Mouse (Mus musculus) liver, embryonic 16.5 days (tissue): Measurements from ENCODE around the gene Arhgap23. TPM values are rescaled to one million over a fixed set of nuclear protein-coding genes. Genes with fewer than 3 reads are reported as not detected.

Experiments used
- ATAC-seq: fragments of 200-750 bp; cut with Nextera tagmentation; 2 replicates; pipeline ENCODE4 v1.8.0; 2017; ENCODE audit warnings: low read depth, mild to moderate bottlenecking, moderate number of reproducible peaks, moderate library complexity
- H3K27ac ChIP-seq: fragments of 300-500 bp; sonication (generic); 2 replicates; pipeline ENCODE4 v1.5.1; 2014; ENCODE audit warnings: mild to moderate bottlenecking, low read length
- H3K27me3 ChIP-seq: fragments of 300-500 bp; sonication (generic); 2 replicates; pipeline ENCODE4 v1.6.1; 2014; ENCODE audit warnings: low read depth, low read length, mixed read lengths; ENCODE audit not compliant: control insufficient read depth, insufficient read depth
- H3K36me3 ChIP-seq: fragments of 300-500 bp; sonication (generic); 2 replicates; pipeline ENCODE4 v1.6.1; 2014; ENCODE audit warnings: mild to moderate bottlenecking; ENCODE audit not compliant: control insufficient read depth, insufficient read depth
- H3K4me1 ChIP-seq: fragments of 300-500 bp; sonication (generic); 2 replicates; pipeline ENCODE4 v1.6.1; 2014; ENCODE audit warnings: low read depth, low read length, mixed read lengths; ENCODE audit not compliant: control insufficient read depth
- H3K4me2 ChIP-seq: fragments of 300-500 bp; sonication (generic); 2 replicates; pipeline ENCODE4 v1.6.1; 2014; ENCODE audit warnings: low read depth, low read length, mixed read lengths
- H3K4me3 ChIP-seq: fragments of 300-500 bp; sonication (generic); 2 replicates; pipeline ENCODE4 v1.5.1; 2014; ENCODE audit warnings: low read depth, mild to moderate bottlenecking, low read length
- H3K9ac ChIP-seq: fragments of 300-500 bp; sonication (generic); 2 replicates; pipeline ENCODE4 v1.6.1; 2014; ENCODE audit warnings: low read depth, low read length
- H3K9me3 ChIP-seq: fragments of 300-500 bp; sonication (generic); replicated peaks from 2 replicates; pipeline ENCODE4 v1.6.1; 2016; ENCODE audit warnings: low read length; ENCODE audit not compliant: control insufficient read depth
- WGBS: fragments of 180-500 bp; shearing (Covaris S2); extraction: QIAGEN DNeasy Blood & Tissue Kit; methylation state at CpG from one replicate; pipeline ENCODE4 v1.1.7; 2014; ENCODE audit not compliant: insufficient replicate concordance; 5-methylcytosine and 5-hydroxymethylcytosine counted together
- polyA plus RNA-seq: library from polyadenylated mRNA; unstranded; fragments of >200 nt; fragmentation: Nextera tagmentation; extraction: Ambion mirVana; gene quantifications from 2 replicates; pipeline ENCODE4 v1.2.1, GENCODE M21; 2015

Gene Arhgap23
- polyA plus RNA-seq, 1 experiment from 2014 or later = 5.4 TPM

- no peak for ATAC-seq
- H3K9me3 ChIP-seq = no peaks in the 10 kb centered on the region
- 2% methylated on average over 20 of the region's 20 CpGs for WGBS
- peak overlapping the region; percentile 18; the same call in 1 of the 2 replicates for H3K4me3 ChIP-seq
- H3K9ac ChIP-seq = no peak overlapping the region
- peaks cover 68% of the 10 kb centered on the region for H3K27me3 ChIP-seq
- H3K4me2 ChIP-seq = peak overlapping the region; percentile 28
- H3K27ac ChIP-seq = no peak overlapping the region
- H3K4me1 ChIP-seq = peaks cover 13% of the 10 kb centered on the region; the same call in 1 of the 2 replicates
- no peaks in the 10 kb centered on the region for H3K36me3 ChIP-seq
These were observed 117.7 kb downstream of the Arhgap23 start for GRCm38 (mm10) chr11:97532950-97533582.

DNA sequence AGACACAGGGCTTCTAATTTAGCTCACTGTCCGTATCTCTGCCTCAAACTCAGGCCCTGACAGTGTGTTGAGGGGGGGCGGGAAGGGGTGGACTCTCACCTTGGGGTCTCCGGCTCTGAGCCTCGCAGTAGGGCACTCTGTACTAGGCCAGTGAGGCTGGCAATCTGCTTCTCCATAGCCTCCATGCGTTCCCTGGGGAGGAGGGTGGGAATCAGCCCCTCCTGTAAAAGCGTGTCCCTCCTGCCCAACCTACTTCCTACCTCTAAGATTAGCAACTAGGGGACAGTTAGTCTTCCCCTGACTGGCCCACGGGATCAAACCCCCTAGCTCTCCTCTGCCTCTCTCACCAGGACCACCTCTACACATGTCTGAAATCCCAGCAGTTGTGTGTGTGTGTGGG lies 118.3 kb downstream of the Arhgap23 start:
- 21% methylated on average over 7 of the region's 7 CpGs for WGBS
- Histone ChIP-seq H3K4me3 (no peak overlapping the region), H3K27ac (no peak overlapping the region), H3K36me3 (no peaks in the 10 kb centered on the region), H3K9ac (no peak overlapping the region), H3K9me3 (no peaks in the 10 kb centered on the region), H3K4me2 (no peak overlapping the region), H3K27me3 (peaks cover 70% of the 10 kb centered on the region), H3K4me1 (peaks cover 13% of the 10 kb centered on the region; the same call in 1 of the 2 replicates)
- ATAC-seq = no peak

- 1% methylated on average over 87 of the region's 95 CpGs for WGBS
- Histone ChIP-seq H3K4me1 (peaks cover 13% of the 10 kb centered on the region; the same call in 1 of the 2 replicates), H3K27ac (no peak overlapping the region), H3K9ac (no peak overlapping the region), H3K36me3 (no peaks in the 10 kb centered on the region), H3K9me3 (no peaks in the 10 kb centered on the region), H3K27me3 (peaks cover 74% of the 10 kb centered on the region), H3K4me3 (peak overlapping the region; percentile 15; the same call in 1 of the 2 replicates), H3K4me2 (0 out of 2 replicates have a peak overlapping the region, but pooled peaks have one; percentile 3)
- no peak for ATAC-seq
These were observed 119.3 kb downstream of the Arhgap23 start for GRCm38 (mm10) chr11:97534442-97535307.

DNA sequence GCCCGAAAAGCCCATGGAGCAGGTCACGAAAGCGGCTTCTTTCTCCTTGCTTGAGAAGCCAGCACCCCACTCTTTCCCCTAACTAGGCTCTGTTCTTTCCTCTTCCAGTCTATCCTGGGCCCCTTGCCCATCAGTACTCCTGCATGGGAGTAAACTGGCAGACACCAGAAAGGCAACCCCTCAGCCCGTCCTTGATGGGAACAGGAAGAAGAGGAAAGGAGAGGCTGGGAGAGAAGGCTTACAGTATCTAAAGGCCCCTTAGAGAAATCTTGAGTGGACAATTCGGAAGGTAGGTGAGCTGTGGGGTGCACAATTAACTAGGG lies 119.9 kb downstream of the Arhgap23 start:
- WGBS = 17% methylated on average over 5 of the region's 5 CpGs
- Histone ChIP-seq H3K36me3 (no peaks in the 10 kb centered on the region), H3K27ac (no peak overlapping the region), H3K9ac (no peak overlapping the region), H3K9me3 (no peaks in the 10 kb centered on the region), H3K4me1 (peaks cover 13% of the 10 kb centered on the region; the same call in 1 of the 2 replicates), H3K4me3 (no peak overlapping the region), H3K27me3 (peaks cover 74% of the 10 kb centered on the region), H3K4me2 (no peak overlapping the region)
- no peak for ATAC-seq

- Histone ChIP-seq H3K27ac (no peak overlapping the region), H3K9me3 (no peaks in the 10 kb centered on the region), H3K36me3 (no peaks in the 10 kb centered on the region), H3K27me3 (peaks cover 74% of the 10 kb centered on the region), H3K4me3 (no peak overlapping the region), H3K4me2 (no peak overlapping the region), H3K4me1 (peaks cover 13% of the 10 kb centered on the region; the same call in 1 of the 2 replicates), H3K9ac (no peak overlapping the region)
- ATAC-seq = no peak
- 33% methylated on average over 5 of the region's 5 CpGs for WGBS
These were observed 120.3 kb downstream of the Arhgap23 start for GRCm38 (mm10) chr11:97535660-97536059.

GRCm38 (mm10) chr11:97536083-97536747 lies 120.9 kb downstream of the Arhgap23 start:
- ATAC-seq = no peak
- Histone ChIP-seq H3K36me3 (no peaks in the 10 kb centered on the region), H3K9ac (no peak overlapping the region), H3K4me2 (no peak overlapping the region), H3K27me3 (peaks cover 74% of the 10 kb centered on the region), H3K9me3 (no peaks in the 10 kb centered on the region), H3K4me1 (peaks cover 13% of the 10 kb centered on the region; the same call in 1 of the 2 replicates), H3K27ac (no peak overlapping the region), H3K4me3 (no peak overlapping the region)
- 8% methylated on average over 35 of the region's 35 CpGs for WGBS

DNA sequence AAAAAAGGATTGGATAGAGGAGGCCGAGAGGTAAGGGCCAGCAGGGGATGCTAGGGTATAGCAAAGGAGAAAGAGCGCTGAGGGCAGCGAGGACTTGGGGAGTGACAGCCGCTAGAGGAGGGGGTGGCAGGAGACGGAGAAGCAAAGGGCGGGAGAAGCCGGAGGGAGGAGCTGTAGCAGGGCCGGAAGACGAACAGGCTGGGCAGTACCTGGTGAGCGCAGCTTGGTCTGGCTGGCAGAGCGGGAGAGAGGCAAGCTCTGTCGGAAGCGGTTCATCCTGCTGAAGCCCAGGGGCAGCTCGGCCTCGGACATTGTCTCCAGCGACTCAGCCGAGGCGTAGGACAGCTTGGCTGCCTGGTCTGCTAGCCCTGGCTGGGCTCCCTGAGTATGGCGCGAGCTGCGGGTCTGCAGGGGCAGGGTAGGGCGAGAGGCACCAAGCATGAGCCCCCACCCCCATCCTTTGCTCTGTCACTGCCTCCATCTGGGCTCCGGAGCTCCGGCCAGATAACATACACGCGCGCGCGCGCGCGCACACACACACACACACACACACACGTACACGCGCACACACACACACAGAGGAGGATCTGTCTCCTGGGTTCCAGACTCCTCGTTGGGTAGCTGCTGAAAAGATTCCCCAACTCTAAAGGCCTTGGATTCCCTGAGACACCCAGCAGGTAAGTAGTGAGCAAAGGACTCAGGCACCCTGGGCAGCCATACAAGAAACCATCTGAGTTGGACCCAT lies 121.7 kb downstream of the Arhgap23 start:
- no peaks in the 10 kb centered on the region for H3K36me3 ChIP-seq
- H3K4me1 ChIP-seq = peaks cover 10% of the 10 kb centered on the region; the same call in 1 of the 2 replicates
- H3K27ac ChIP-seq = no peak overlapping the region
- no peak overlapping the region for H3K9ac ChIP-seq
- no peak for ATAC-seq
- peaks cover 72% of the 10 kb centered on the region for H3K27me3 ChIP-seq
- 2% methylated on average over 35 of the region's 36 CpGs for WGBS
- peak overlapping the region; percentile 2; the same call in 1 of the 2 replicates for H3K4me2 ChIP-seq
- H3K4me3 ChIP-seq = no peak overlapping the region
- H3K9me3 ChIP-seq = no peaks in the 10 kb centered on the region

DNA sequence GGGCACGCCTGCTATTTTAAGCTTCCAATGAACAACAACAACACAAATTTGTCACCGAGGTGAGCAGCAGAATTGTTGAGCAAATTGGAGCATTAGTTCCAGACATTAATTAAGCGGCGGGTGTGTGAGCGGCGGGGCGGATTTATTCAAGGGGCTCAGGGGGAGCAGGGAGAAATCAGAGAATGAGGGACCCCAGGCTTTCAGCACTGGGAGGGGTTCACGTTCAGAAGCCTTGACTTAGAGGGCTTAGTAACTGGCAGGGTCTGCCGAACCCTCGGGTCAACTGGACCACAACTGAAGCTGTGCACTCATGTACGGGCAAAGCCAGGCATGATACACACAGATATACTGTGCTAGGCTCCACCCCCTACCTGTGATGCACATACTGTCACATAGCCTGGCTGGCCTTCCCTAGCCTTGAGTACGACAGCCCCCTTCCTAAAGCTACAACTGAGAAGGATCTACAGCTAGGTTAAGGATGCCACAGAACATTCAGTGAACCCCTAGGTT lies 122.3 kb downstream of the Arhgap23 start:
- ATAC-seq = no peak
- H3K4me2 ChIP-seq = no peak overlapping the region
- 39% methylated on average over 12 of the region's 12 CpGs for WGBS

More for the DNA sequence above, 122.3 kb downstream of the Arhgap23 start:
- Histone ChIP-seq H3K9ac (no peak overlapping the region), H3K4me1 (peaks cover 5% of the 10 kb centered on the region; the same call in 1 of the 2 replicates), H3K4me3 (no peak overlapping the region), H3K9me3 (no peaks in the 10 kb centered on the region), H3K36me3 (no peaks in the 10 kb centered on the region), H3K27me3 (peaks cover 65% of the 10 kb centered on the region), H3K27ac (no peak overlapping the region)
